Mouse (Mus musculus) spleen, adult 2 months (tissue): Measurements from ENCODE around the gene Nav3. TPM values are rescaled to one million over a fixed set of nuclear protein-coding genes. Genes with fewer than 3 reads are reported as not detected.

Experiments used
- DNase-seq, 2 experiments: peaks; one replicate each; pipeline versions ENCODE4 v3.0.0 to v3.0.0-alpha.2; 2012 to 2021; ENCODE audit warnings: low spot score in 2 of 2, low read depth in 1 of 2
- H3K27ac ChIP-seq: fragments of 200-500 bp; 2 replicates; pipeline ENCODE4 v1.5.1; 2012; ENCODE audit warnings: low read length, inconsistent platforms; ENCODE audit not compliant: insufficient read depth
- H3K27me3 ChIP-seq: fragments of 200-500 bp; 2 replicates; pipeline ENCODE4 v1.6.1; 2012; ENCODE audit warnings: mild to moderate bottlenecking, moderate library complexity, low read length, inconsistent platforms; ENCODE audit not compliant: control insufficient read depth, insufficient read depth
- H3K36me3 ChIP-seq: fragments of 200-500 bp; 2 replicates; pipeline ENCODE4 v1.6.1; 2012; ENCODE audit warnings: mild to moderate bottlenecking, low read length, inconsistent platforms; ENCODE audit not compliant: control insufficient read depth, insufficient read depth
- H3K4me1 ChIP-seq: fragments of 200-500 bp; 2 replicates; pipeline ENCODE4 v1.6.1; 2011; ENCODE audit warnings: inconsistent platforms; ENCODE audit not compliant: control insufficient read depth, insufficient read depth, insufficient read length
- H3K4me3 ChIP-seq: fragments of 200-500 bp; 2 replicates; pipeline ENCODE4 v1.5.1; 2011; ENCODE audit warnings: mild to moderate bottlenecking, inconsistent platforms; ENCODE audit not compliant: insufficient read depth, insufficient read length; ENCODE audit errors: extremely low read depth
- CTCF ChIP-seq: fragments of 200-500 bp; IDR thresholded peaks from 2 replicates; pipeline ENCODE4 v1.5.1; 2011; ENCODE audit warnings: mild to moderate bottlenecking, inconsistent platforms; ENCODE audit not compliant: insufficient read depth, insufficient read length, insufficient replicate concordance; ENCODE audit errors: extremely low read depth
- POLR2A ChIP-seq: fragments of 200-500 bp; IDR thresholded peaks from 2 replicates; pipeline ENCODE4 v1.6.1; 2011; ENCODE audit warnings: low read depth, low read length, inconsistent platforms
- WGBS: fragments of 180-500 bp; shearing (Covaris S2); methylation state at CpG from one replicate; pipeline ENCODE4 v1.1.7; 2018; 5-methylcytosine and 5-hydroxymethylcytosine counted together
- polyA plus RNA-seq: library from polyadenylated mRNA; depleted of rRNA; stranded (reverse); fragments of >200 nt; gene quantifications from 2 replicates; pipeline ENCODE4 v1.2.3, GENCODE M21; 2012

Nav3 gene
- polyA plus RNA-seq, 1 experiment: 0.39 TPM

GRCm38 (mm10) chr10:109643598-109643997 is 812.4 kb downstream of the Nav3 start:
- no peaks in the 10 kb centered on the region for H3K27me3 ChIP-seq
- H3K36me3 ChIP-seq: no peaks in the 10 kb centered on the region
- TF ChIP-seq CTCF (no peak), POLR2A (no peak)
- no peak overlapping the region for H3K27ac ChIP-seq
- 79% methylated on average over 3 of the region's 3 CpGs for WGBS
- H3K4me3 ChIP-seq: no peak overlapping the region
- DNase-seq: no peak
- H3K4me1 ChIP-seq: no peaks in the 10 kb centered on the region

- Histone ChIP-seq H3K27ac (no peak overlapping the region), H3K36me3 (no peaks in the 10 kb centered on the region), H3K4me3 (no peak overlapping the region), H3K4me1 (no peaks in the 10 kb centered on the region), H3K27me3 (no peaks in the 10 kb centered on the region)
- no peak for DNase-seq
- WGBS: 87% methylated on average over 7 of the region's 7 CpGs
- TF ChIP-seq CTCF (no peak), POLR2A (no peak)
These were observed 814.2 kb downstream of the Nav3 start for GRCm38 (mm10) chr10:109641806-109642205.

GRCm38 (mm10) chr10:109637702-109638101 is 818.3 kb downstream of the Nav3 start:
- TF ChIP-seq CTCF: no peak
- TF ChIP-seq POLR2A: no peak

More at GRCm38 (mm10) chr10:109637702-109638101, 818.3 kb downstream of the Nav3 start:
- H3K27ac ChIP-seq: no peak overlapping the region
- H3K36me3 ChIP-seq: no peaks in the 10 kb centered on the region
- no peaks in the 10 kb centered on the region for H3K27me3 ChIP-seq
- no peak for DNase-seq
- 89% methylated on average over 16 of the region's 16 CpGs for WGBS
- H3K4me1 ChIP-seq: no peaks in the 10 kb centered on the region
- H3K4me3 ChIP-seq: no peak overlapping the region
